Mouse (Mus musculus): Measurements from ENCODE around the gene Klhl3.

Gene Klhl3

DNA sequence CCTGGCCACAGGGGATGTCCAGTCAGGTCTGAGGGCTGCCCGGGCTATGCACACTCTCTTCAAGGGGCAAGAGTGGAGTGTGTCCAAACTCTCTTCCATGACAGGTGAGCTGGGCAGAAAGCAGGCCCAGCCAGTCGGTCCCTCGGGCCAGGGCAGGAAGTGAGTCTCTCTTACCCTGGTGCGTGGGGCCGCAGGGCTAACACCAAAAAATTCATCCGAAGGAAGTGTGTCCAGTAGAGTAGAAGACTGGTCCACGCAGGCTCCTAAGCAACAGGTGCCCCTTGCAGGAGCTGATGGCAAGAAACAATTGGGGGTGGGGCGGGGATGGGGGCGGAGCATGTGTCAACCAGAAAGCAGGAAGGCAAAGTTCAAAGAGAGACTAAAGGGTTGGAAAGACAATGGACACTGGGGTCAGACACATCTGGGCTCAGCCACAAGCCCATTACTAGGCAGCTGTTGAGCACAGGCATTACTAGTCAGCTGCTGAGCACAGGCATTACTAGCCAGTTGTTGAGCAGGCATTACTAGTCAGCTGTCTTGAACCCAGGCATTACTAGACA is 90.3 kb downstream of the Klhl3 start:
- Histone ChIP-seq H3K4me1 (replicated peaks; ENCODE audit: low read depth, low read length) (peaks cover 26% of the 10 kb centered on the region), H3K36me3 (ENCODE audit: insufficient read depth, low read length) (no peaks in the 10 kb centered on the region), H3K9me3 (ENCODE audit: low read length) (no peaks in the 10 kb centered on the region), H3K4me3 (replicated peaks; ENCODE audit: low read length) (peak overlapping the region; percentile 66), H3K27me3 (ENCODE audit: insufficient read depth, low read length) (peaks cover 18% of the 10 kb centered on the region; the same call in 1 of the 2 replicates)
- TF ChIP-seq POU5F1 (IDR thresholded peaks at IDR 0.05; ENCODE audit: borderline replicate concordance, low read length) = no peak
- TF ChIP-seq NANOG (IDR thresholded peaks at IDR 0.05; ENCODE audit: borderline replicate concordance, low read length) = no peak
- TF ChIP-seq CTCF (conservative IDR thresholded peaks at IDR 0.05; ENCODE audit: low read length) = no peak

DNA sequence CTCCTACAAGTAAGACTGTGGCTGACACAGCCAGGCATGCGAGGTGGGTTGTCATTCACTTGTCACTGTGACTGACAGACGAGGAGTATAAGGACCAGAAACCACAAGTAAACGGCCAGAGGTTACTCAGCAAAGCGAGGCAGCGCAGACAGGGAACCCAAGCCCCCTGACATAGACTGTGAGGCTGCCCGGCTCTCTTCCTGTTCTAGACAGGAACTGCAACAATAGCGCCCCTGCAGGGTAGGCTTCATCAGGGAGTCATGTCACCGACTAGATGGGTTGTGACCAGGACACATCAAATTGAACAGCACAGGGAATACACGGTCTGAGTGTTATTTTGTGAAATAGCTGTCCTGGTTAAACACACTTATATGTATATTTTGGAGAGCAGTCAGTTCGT is 93.0 kb downstream of the Klhl3 start:
- no peak for TF ChIP-seq NANOG (IDR thresholded peaks at IDR 0.05; ENCODE audit: borderline replicate concordance, low read length)
- TF ChIP-seq CTCF (conservative IDR thresholded peaks at IDR 0.05; ENCODE audit: low read length) = no peak
- no peak for TF ChIP-seq POU5F1 (IDR thresholded peaks at IDR 0.05; ENCODE audit: borderline replicate concordance, low read length)
- Histone ChIP-seq H3K27me3 (ENCODE audit: insufficient read depth, low read length) (peaks cover 15% of the 10 kb centered on the region; the same call in 1 of the 2 replicates), H3K36me3 (ENCODE audit: insufficient read depth, low read length) (no peaks in the 10 kb centered on the region), H3K4me1 (replicated peaks; ENCODE audit: low read depth, low read length) (peaks cover 26% of the 10 kb centered on the region), H3K4me3 (replicated peaks; ENCODE audit: low read length) (no peak overlapping the region), H3K9me3 (ENCODE audit: low read length) (no peaks in the 10 kb centered on the region)

- peaks cover 9% of the 10 kb centered on the region; the same call in 1 of the 2 replicates for H3K4me1 ChIP-seq (replicated peaks; ENCODE audit: low read depth, low read length)
- no peaks in the 10 kb centered on the region for H3K36me3 ChIP-seq (ENCODE audit: insufficient read depth, low read length)
- peaks cover 17% of the 10 kb centered on the region; the same call in 1 of the 2 replicates for H3K27me3 ChIP-seq (ENCODE audit: insufficient read depth, low read length)
- no peaks in the 10 kb centered on the region for H3K9me3 ChIP-seq (ENCODE audit: low read length)
- H3K4me3 ChIP-seq (replicated peaks; ENCODE audit: low read length) = no peak overlapping the region
- no peak for TF ChIP-seq CTCF (conservative IDR thresholded peaks at IDR 0.05; ENCODE audit: low read length)
- no peak for TF ChIP-seq NANOG (IDR thresholded peaks at IDR 0.05; ENCODE audit: borderline replicate concordance, low read length)
- TF ChIP-seq POU5F1 (IDR thresholded peaks at IDR 0.05; ENCODE audit: borderline replicate concordance, low read length) = no peak
Measured at GRCm38 (mm10) chr13:58017298-58017697, 96.1 kb downstream of the Klhl3 start.

DNA sequence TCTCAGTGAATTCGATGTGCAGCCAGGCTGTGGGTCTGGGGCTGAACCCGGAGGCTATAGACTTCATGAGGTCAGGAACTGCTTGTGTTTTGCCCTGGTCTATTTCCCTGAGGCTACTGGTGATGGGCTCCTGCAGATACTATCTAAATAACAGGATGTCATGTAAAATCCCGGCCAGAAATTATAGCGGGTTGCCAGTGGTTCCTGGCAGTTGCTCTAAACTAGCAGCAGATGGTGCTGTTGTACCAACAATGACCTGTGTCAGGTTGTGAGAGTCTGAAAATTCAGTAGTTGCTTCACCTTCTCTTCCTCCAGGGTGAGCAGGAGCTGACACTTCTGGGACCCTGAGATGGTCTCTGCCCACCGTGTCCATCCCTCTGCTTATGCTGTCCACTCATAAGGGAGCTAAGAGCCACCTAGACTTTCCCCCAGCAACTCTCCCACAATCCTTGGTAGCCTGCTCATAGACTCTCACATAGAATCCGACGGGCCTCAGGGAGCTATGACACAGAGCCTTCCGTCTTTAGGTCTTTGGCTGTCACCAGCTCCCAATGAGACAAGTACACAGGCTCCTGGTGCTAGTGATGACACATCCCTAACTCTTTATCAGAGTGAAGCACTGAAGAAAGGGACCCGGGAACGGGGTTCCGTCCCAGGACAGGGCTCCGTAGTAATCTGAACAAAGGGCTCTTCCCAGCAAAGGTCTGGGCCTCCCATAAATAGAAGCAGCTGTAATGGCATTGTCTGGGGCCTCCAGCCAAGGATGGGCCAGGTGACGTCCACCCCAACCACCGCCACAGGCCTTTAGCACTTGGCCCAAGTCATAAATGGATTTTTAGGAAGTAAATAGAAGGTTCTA is 101.1 kb downstream of the Klhl3 start:
- Histone ChIP-seq H3K36me3 (ENCODE audit: insufficient read depth, low read length) (no peaks in the 10 kb centered on the region), H3K27me3 (ENCODE audit: insufficient read depth, low read length) (peaks cover 12% of the 10 kb centered on the region; the same call in 1 of the 2 replicates), H3K9me3 (ENCODE audit: low read length) (no peaks in the 10 kb centered on the region), H3K4me3 (replicated peaks; ENCODE audit: low read length) (no peak overlapping the region), H3K4me1 (replicated peaks; ENCODE audit: low read depth, low read length) (peaks cover 13% of the 10 kb centered on the region)
- no peak for TF ChIP-seq POU5F1 (IDR thresholded peaks at IDR 0.05; ENCODE audit: borderline replicate concordance, low read length)
- peak; percentile 89 for TF ChIP-seq CTCF (conservative IDR thresholded peaks at IDR 0.05; ENCODE audit: low read length)
- TF ChIP-seq NANOG (IDR thresholded peaks at IDR 0.05; ENCODE audit: borderline replicate concordance, low read length) = no peak

DNA sequence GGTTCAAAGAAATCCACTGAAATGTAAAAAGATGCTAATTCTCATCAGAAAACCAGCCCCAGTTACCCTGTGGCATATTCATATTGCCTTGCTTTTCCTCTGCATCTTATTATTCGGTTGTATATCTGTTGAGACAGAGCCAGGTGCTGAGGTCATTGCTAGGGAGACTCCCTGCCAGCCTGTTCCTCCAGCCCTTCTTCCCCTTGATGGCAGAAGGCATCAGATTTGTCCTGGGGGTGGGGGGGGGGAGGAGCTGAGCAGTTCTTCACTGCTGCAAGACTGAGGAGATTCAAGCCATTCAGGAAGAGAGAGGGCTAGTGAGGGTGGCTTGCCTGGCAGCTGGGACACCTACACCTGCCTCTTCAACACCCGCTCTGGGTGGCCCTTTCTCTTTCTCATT is 101.9 kb downstream of the Klhl3 start:
- no peak for TF ChIP-seq POU5F1 (IDR thresholded peaks at IDR 0.05; ENCODE audit: borderline replicate concordance, low read length)
- no peaks in the 10 kb centered on the region for H3K9me3 ChIP-seq (ENCODE audit: low read length)
- no peaks in the 10 kb centered on the region for H3K36me3 ChIP-seq (ENCODE audit: insufficient read depth, low read length)
- H3K4me3 ChIP-seq (replicated peaks; ENCODE audit: low read length) = 0 out of 2 replicates have a peak overlapping the region, but pooled peaks have one; percentile 23
- H3K4me1 ChIP-seq (replicated peaks; ENCODE audit: low read depth, low read length) = peaks cover 15% of the 10 kb centered on the region
- H3K27me3 ChIP-seq (ENCODE audit: insufficient read depth, low read length) = peaks cover 12% of the 10 kb centered on the region; the same call in 1 of the 2 replicates

- no peaks in the 10 kb centered on the region for H3K36me3 ChIP-seq (ENCODE audit: insufficient read depth, low read length)
- peaks cover 18% of the 10 kb centered on the region for H3K4me1 ChIP-seq (replicated peaks; ENCODE audit: low read depth, low read length)
- peak overlapping the region; percentile 23; the same call in 1 of the 2 replicates for H3K4me3 ChIP-seq (replicated peaks; ENCODE audit: low read length)
- no peak for TF ChIP-seq NANOG (IDR thresholded peaks at IDR 0.05; ENCODE audit: borderline replicate concordance, low read length)
- TF ChIP-seq CTCF (conservative IDR thresholded peaks at IDR 0.05; ENCODE audit: low read length) = no peak
- TF ChIP-seq POU5F1 (IDR thresholded peaks at IDR 0.05; ENCODE audit: borderline replicate concordance, low read length) = no peak
- H3K27me3 ChIP-seq (ENCODE audit: insufficient read depth, low read length) = peaks cover 10% of the 10 kb centered on the region; the same call in 1 of the 2 replicates
- no peaks in the 10 kb centered on the region for H3K9me3 ChIP-seq (ENCODE audit: low read length)
Measured at GRCm38 (mm10) chr13:58010416-58010815, 103.0 kb downstream of the Klhl3 start.

DNA sequence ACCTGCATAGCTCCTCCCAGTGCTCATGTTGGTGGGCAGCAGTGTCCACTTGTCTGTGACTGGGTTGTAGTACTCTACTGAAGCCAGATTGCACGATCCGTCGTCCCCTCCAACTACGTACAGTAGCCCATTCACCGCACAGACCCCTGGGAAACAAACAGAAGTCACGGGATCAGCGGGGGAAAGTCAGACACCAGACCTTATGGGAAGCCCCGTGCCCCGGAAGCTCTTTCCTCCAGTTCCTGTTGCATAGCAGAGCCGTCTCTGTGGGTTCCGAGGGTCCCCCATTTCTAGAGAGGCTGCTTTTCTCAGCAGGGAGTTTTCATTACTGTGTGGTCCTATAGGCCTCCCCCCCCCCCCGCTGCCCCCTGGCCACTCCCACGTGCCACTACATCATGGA is 104.1 kb downstream of the Klhl3 start:
- H3K4me1 ChIP-seq (replicated peaks; ENCODE audit: low read depth, low read length) = peaks cover 20% of the 10 kb centered on the region
- no peak for TF ChIP-seq POU5F1 (IDR thresholded peaks at IDR 0.05; ENCODE audit: borderline replicate concordance, low read length)
- no peak for TF ChIP-seq NANOG (IDR thresholded peaks at IDR 0.05; ENCODE audit: borderline replicate concordance, low read length)
- TF ChIP-seq CTCF (conservative IDR thresholded peaks at IDR 0.05; ENCODE audit: low read length) = no peak
- H3K9me3 ChIP-seq (ENCODE audit: low read length) = no peaks in the 10 kb centered on the region
- H3K27me3 ChIP-seq (ENCODE audit: insufficient read depth, low read length) = 0 out of 2 replicates have a peak, but pooled peaks cover 6% of the 10 kb centered on the region
- H3K36me3 ChIP-seq (ENCODE audit: insufficient read depth, low read length) = no peaks in the 10 kb centered on the region
- no peak overlapping the region for H3K4me3 ChIP-seq (replicated peaks; ENCODE audit: low read length)

DNA sequence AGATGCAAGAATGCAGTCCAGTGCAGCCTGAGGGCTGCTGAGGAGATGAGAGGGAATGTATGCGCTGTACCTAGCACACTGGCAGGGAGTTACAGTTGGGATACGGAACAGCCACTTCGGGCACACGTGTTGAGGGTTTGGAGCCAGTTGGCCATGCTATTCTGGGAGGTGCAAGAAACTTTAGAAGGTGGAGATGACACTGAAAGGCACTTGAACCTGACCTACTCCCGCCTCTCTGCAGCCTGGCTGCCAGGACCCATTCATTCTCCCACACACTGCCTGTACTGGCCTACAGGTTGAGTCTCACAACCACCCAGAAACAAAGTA is 105.4 kb downstream of the Klhl3 start:
- H3K4me3 ChIP-seq (replicated peaks; ENCODE audit: low read length) = peak overlapping the region; percentile 62
- no peaks in the 10 kb centered on the region for H3K9me3 ChIP-seq (ENCODE audit: low read length)
- no peaks in the 10 kb centered on the region for H3K36me3 ChIP-seq (ENCODE audit: insufficient read depth, low read length)
- TF ChIP-seq POU5F1 (IDR thresholded peaks at IDR 0.05; ENCODE audit: borderline replicate concordance, low read length) (no peak), CTCF (conservative IDR thresholded peaks at IDR 0.05; ENCODE audit: low read length) (no peak), NANOG (IDR thresholded peaks at IDR 0.05; ENCODE audit: borderline replicate concordance, low read length) (no peak)
- peaks cover 21% of the 10 kb centered on the region for H3K4me1 ChIP-seq (replicated peaks; ENCODE audit: low read depth, low read length)
- H3K27me3 ChIP-seq (ENCODE audit: insufficient read depth, low read length) = 0 out of 2 replicates have a peak, but pooled peaks cover 6% of the 10 kb centered on the region

Data from E14TG2a.4 (cell line).